Mouse (Mus musculus): ENCODE measurements around the gene Nup210l. TPM values are rescaled to one million over a fixed set of nuclear protein-coding genes. Genes with fewer than 3 reads are reported as not detected.

The Nup210l gene
- 2.3 and 3.0 TPM in 2 replicates for polyA plus RNA-seq (2012; rRNA removed)

GRCm38 (mm10) chr3:90103938-90104337, at the start of gene Nup210l:
TSS of gene Nup210l (plus strand) at chr3:90104132.

GRCm38 (mm10) chr3:90072294-90072693, 31.6 kb upstream of the Nup210l start, which contains the start of gene Tpm3:
TSS of gene Tpm3 (plus strand) at chr3:90072649.

GRCm38 (mm10) chr3:90213377-90213866, 109.5 kb downstream of the Nup210l start, which contains the start of the genes Rps27 and Rab13:
TSS of gene Rps27 (minus strand) at chr3:90213651.
TSS of gene Rab13 (plus strand) at chr3:90213695.

GRCm38 (mm10) chr3:90231507-90232333, 127.8 kb downstream of the Nup210l start, which contains the start of gene Jtb:
TSS of gene Jtb (plus strand) at chr3:90231597.

GRCm38 (mm10) chr3:90242984-90243775, 139.2 kb downstream of the Nup210l start, which contains the start of gene Creb3l4:
TSS of gene Creb3l4 (minus strand) at chr3:90243512.

GRCm38 (mm10) chr3:90247960-90248745, 144.2 kb downstream of the Nup210l start, which contains the start of gene Slc39a1:
TSS of gene Slc39a1 (plus strand) at chr3:90248172.

GRCm38 (mm10) chr3:90253653-90254418, 149.9 kb downstream of the Nup210l start, which contains the start of gene Crtc2:
TSS of gene Crtc2 (plus strand) at chr3:90254163.

Other genes starting within 250 kb of the Nup210l start
- gene Il6ra, start 190.9 kb upstream of the Nup210l start, polyA plus RNA-seq (2012; rRNA removed): 0.35 and 0.68 TPM in 2 replicates
- 38.5 and 58.0 TPM in 2 replicates for gene Atp8b2, start 140.6 kb upstream of the Nup210l start, polyA plus RNA-seq (2012; rRNA removed)
- gene Hax1, start 105.4 kb upstream of the Nup210l start, polyA plus RNA-seq (2012; rRNA removed): 146 and 396 TPM in 2 replicates
- 91.0 and 120 TPM in 2 replicates for gene 4933434E20Rik, start 52.5 kb upstream of the Nup210l start, polyA plus RNA-seq (2012; rRNA removed)
- gene Ubap2l, start 51.5 kb upstream of the Nup210l start, polyA plus RNA-seq (2012; rRNA removed): 111 and 173 TPM in 2 replicates
- 273 and 485 TPM in 2 replicates for gene Tpm3, start 31.5 kb upstream of the Nup210l start, polyA plus RNA-seq (2012; rRNA removed)
- gene Rps27, start 109.5 kb downstream of the Nup210l start, polyA plus RNA-seq (2012; rRNA removed): 1,490 and 2,994 TPM in 2 replicates
- 30.1 and 40.6 TPM in 2 replicates for gene Rab13, start 109.6 kb downstream of the Nup210l start, polyA plus RNA-seq (2012; rRNA removed)
- 55.7 and 58.3 TPM in 2 replicates for gene Jtb, start 127.5 kb downstream of the Nup210l start, polyA plus RNA-seq (2012; rRNA removed)
- gene Creb3l4, start 139.4 kb downstream of the Nup210l start, polyA plus RNA-seq (2012; rRNA removed): 2.4 and 3.6 TPM in 2 replicates
- gene Slc39a1, start 144.0 kb downstream of the Nup210l start, polyA plus RNA-seq (2012; rRNA removed): 27.3 and 38.8 TPM in 2 replicates
- 37.2 and 54.6 TPM in 2 replicates for gene Crtc2, start 150.0 kb downstream of the Nup210l start, polyA plus RNA-seq (2012; rRNA removed)
- gene Dennd4b, start 161.1 kb downstream of the Nup210l start, polyA plus RNA-seq (2012; rRNA removed): 17.1 and 20.7 TPM in 2 replicates
- 22.4 and 37.6 TPM in 2 replicates for gene Gatad2b, start 189.0 kb downstream of the Nup210l start, polyA plus RNA-seq (2012; rRNA removed)

All from central nervous system, embryonic 11.5 days (tissue).